Mouse (Mus musculus): ENCODE measurements around the gene Slc22a22. TPM values are rescaled to one million over a fixed set of nuclear protein-coding genes. Genes with fewer than 3 reads are reported as not detected.

Gene Slc22a22
- polyA plus RNA-seq (2014; fragmentation: Nextera tagmentation; extraction: Ambion mirVana) = not detected in 2 replicates

DNA sequence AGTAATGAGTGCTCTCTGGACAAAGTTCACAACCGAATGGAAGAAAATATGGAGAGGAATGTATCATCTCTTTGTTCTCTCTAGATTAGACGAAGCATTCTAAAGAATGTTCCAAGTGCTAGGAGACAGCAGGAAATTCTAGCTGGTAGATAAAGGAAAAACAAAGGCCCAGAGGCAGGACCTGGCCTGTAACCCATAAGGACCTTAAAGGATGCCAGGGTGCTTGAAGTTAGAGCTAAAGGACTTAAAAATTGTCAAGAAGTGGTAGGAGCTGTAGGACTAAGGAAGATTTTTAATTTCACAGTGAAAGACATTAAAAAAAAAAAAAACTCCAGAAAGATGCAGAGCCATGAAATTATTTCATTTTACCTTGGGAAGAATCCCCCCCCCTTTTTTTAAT lies at the start of gene Slc22a22:
Slc22a22 (minus strand) TSS at position 101 of the 400 bp plus-strand sequence.
- no peak within 1 kb of the TSS for H3K27ac ChIP-seq (ENCODE audit: low read depth, low read length)
- no peak within 1 kb of the TSS for H3K9ac ChIP-seq (ENCODE audit: low read length)
- no peaks in the 10 kb centered on the region for H3K4me1 ChIP-seq (ENCODE audit: control insufficient read depth, insufficient read depth, low read length)
- no peaks in the 10 kb centered on the region for H3K9me3 ChIP-seq (ENCODE audit: control insufficient read depth, low read length)
- no peaks in the 10 kb centered on the region for H3K36me3 ChIP-seq (ENCODE audit: control insufficient read depth, insufficient read depth, low read length)
- WGBS = 76% methylated on average over 2 of the region's 2 CpGs
- H3K4me2 ChIP-seq = no peak within 1 kb of the TSS
- H3K4me3 ChIP-seq (ENCODE audit: low read depth, low read length) = no peak within 1 kb of the TSS
- no peak for ATAC-seq (ENCODE audit: low FRiP score)
- no peaks in the 10 kb centered on the region for H3K27me3 ChIP-seq (ENCODE audit: control insufficient read depth, insufficient read depth, low read length)
- DNase-seq (ENCODE audit: low spot score, missing footprints) = no peak

DNA sequence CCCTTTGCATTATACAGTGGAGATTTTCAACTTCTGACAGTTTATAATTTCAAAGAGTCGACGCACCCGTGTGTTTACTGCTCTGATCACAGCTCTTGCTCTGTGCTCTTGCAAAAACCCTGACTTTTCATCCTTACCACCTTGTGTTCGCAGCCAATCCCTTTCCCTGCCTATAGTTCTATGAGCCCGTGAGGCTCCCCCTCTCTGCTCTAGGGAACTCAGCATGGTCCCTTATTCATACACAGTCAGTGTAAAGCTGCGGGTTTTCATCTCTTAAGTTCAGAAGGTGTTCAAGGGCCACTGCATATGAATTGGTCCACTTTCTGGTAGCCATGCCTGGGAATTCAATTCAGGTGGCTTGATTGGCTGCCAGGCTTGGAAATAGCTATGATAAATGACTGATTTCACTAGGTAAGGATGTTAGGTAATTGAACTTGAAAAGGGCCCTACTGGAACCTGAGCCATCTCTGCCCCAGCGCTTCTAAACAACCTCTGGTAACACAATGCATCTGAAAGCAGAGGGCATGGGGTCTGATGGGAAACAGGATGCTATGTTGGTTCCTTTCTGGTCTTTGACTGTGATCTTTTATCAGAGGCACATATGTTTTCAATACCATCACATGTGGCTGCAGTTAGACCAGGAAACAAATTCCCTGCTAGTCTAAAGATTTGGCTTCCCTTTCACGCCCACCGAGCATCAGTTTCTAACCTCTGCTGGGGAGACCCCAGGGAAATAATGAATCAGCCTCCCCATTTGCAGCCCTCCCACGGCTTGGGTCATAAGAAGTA lies 46.3 kb upstream of the Slc22a22 start:
- ATAC-seq (ENCODE audit: low FRiP score) (no peak), DNase-seq (ENCODE audit: low spot score, missing footprints) (no peak)
- Histone ChIP-seq H3K4me2 (no peak overlapping the region), H3K36me3 (ENCODE audit: control insufficient read depth, insufficient read depth, low read length) (no peaks in the 10 kb centered on the region), H3K27ac (ENCODE audit: low read depth, low read length) (no peak overlapping the region), H3K4me3 (ENCODE audit: low read depth, low read length) (no peak overlapping the region), H3K4me1 (ENCODE audit: control insufficient read depth, insufficient read depth, low read length) (peaks cover 2% of the 10 kb centered on the region; the same call in 1 of the 2 replicates), H3K27me3 (ENCODE audit: control insufficient read depth, insufficient read depth, low read length) (no peaks in the 10 kb centered on the region), H3K9me3 (ENCODE audit: control insufficient read depth, low read length) (no peaks in the 10 kb centered on the region), H3K9ac (ENCODE audit: low read length) (no peak overlapping the region)
- 64% methylated on average over 10 of the region's 10 CpGs for WGBS

DNA sequence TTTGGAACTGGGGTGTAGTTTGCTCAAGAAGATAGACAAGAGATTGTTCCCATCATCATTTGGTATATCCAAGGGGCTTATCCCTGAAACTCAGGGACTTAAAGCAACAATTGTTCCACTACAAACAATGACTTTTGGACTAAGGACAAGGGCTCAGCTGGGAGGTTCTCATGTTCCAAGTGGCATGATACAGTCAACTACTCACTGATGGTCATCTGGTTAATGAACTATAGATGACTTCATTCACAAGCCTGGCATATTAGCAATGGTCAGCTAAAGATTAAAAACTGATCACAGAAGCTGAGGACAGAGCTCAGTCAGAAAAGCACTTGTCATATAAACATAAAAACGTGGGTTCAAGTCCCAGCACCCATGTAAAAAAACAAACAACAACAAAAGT lies 44.7 kb upstream of the Slc22a22 start:
- Histone ChIP-seq H3K4me1 (ENCODE audit: control insufficient read depth, insufficient read depth, low read length) (peaks cover 2% of the 10 kb centered on the region; the same call in 1 of the 2 replicates), H3K4me2 (no peak overlapping the region), H3K27ac (ENCODE audit: low read depth, low read length) (no peak overlapping the region), H3K9ac (ENCODE audit: low read length) (no peak overlapping the region), H3K27me3 (ENCODE audit: control insufficient read depth, insufficient read depth, low read length) (no peaks in the 10 kb centered on the region), H3K9me3 (ENCODE audit: control insufficient read depth, low read length) (no peaks in the 10 kb centered on the region), H3K36me3 (ENCODE audit: control insufficient read depth, insufficient read depth, low read length) (no peaks in the 10 kb centered on the region), H3K4me3 (ENCODE audit: low read depth, low read length) (no peak overlapping the region)
- WGBS = 66% methylated on average over 1 of the region's 1 CpGs
- DNase-seq (ENCODE audit: low spot score, missing footprints) = no peak
- ATAC-seq (ENCODE audit: low FRiP score) = no peak

DNA sequence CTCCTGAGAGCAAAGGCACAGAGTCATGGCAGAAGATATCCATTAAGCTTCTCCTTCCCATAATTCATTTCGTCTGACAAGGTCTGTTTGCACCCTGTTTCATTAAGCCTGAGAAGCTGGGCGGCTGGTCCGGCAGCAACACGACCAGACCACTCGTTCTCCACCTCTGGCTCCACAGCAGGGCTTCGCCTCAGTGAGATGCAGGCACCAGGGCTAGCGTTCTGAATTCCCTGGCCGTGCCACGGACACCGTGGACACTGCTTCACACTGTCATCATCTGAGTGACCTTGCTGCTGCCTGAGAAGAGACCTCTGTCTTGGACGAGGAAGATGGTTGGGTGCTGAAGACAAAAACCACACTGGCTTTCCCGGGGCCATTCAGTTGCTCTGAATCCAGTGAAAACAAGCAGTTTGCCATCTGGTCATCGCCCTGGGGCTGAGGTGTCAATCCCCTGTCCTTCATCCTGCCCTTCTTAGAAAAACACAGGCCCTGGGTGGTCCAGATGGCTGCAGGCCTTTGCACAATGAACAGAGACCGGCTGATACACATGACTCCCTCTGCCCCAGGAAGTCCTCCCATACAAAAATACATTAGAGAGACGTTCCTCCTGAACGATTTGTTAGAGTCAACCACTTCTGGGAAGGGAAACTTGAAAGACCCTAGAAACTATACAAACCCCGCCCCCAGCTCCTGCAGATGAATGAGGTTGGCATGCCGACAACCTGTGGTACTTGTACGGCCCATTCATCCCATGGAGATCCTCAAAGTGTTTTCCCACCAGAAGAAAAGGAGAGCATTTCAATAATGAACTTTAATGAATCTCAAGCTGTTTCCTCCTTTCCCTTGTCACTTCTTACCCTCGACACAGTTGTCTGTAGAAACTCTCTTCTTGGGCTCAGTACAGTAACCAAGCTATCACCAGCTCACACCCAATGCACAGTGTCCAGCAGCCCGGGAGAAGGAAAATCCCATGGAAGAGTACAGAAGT lies 32.1 kb upstream of the Slc22a22 start:
- no peaks in the 10 kb centered on the region for H3K9me3 ChIP-seq (ENCODE audit: control insufficient read depth, low read length)
- ATAC-seq (ENCODE audit: low FRiP score) = peak; percentile 75
- H3K27me3 ChIP-seq (ENCODE audit: control insufficient read depth, insufficient read depth, low read length) = no peaks in the 10 kb centered on the region
- H3K4me2 ChIP-seq = no peak overlapping the region
- DNase-seq (ENCODE audit: low spot score, missing footprints) = peak; percentile 87
- no peak overlapping the region for H3K4me3 ChIP-seq (ENCODE audit: low read depth, low read length)
- 45% methylated on average over 21 of the region's 21 CpGs for WGBS
- no peaks in the 10 kb centered on the region for H3K36me3 ChIP-seq (ENCODE audit: control insufficient read depth, insufficient read depth, low read length)
- H3K4me1 ChIP-seq (ENCODE audit: control insufficient read depth, insufficient read depth, low read length) = 0 out of 2 replicates have a peak, but pooled peaks cover 3% of the 10 kb centered on the region
- no peak overlapping the region for H3K9ac ChIP-seq (ENCODE audit: low read length)
- H3K27ac ChIP-seq (ENCODE audit: low read depth, low read length) = no peak overlapping the region

DNA sequence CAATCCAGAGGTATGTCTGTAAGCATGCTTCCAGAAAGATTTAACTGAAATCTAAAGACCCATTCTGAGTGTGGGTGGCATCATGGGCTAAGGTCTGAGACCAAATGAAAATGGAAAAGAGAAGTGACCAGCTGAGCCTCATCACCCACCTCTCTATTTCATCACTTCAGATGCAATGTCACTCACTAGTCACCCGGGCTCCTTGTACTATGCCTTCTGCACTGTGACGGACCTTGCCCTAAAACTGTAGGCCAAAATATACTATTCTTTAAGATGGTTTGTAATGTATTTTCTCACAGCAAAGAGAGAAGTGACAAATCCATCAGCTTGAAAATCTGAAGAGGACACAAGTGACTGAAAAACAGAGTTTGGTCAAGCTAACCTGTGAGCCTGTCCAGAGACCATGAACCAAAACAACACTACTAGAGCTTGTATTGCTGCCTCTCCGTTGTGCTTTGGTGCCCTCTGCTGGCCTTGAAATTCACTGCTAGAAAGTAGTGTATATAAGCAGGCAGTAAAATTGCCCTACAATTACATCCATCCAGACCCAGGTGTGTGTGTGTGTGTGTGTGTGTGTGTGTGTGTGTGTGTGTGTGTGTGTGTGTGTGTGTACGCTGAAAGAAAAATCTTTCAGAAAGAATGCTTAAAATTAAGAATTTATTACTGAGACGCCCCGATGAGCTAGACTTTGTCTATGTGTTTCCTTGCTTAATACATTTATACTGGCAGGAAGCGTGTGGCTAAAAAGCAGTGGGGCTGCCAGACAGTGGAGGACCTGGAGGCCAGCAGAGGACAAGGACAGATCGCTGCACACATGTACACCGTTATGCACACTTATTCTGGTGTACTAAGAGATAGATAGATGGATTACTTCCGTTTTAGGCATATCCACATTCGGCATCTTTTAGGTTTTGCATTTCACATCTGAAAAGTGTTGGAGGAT lies 31.1 kb upstream of the Slc22a22 start:
- no peak overlapping the region for H3K9ac ChIP-seq (ENCODE audit: low read length)
- no peak overlapping the region for H3K4me3 ChIP-seq (ENCODE audit: low read depth, low read length)
- no peak overlapping the region for H3K27ac ChIP-seq (ENCODE audit: low read depth, low read length)
- no peaks in the 10 kb centered on the region for H3K36me3 ChIP-seq (ENCODE audit: control insufficient read depth, insufficient read depth, low read length)
- WGBS = 65% methylated on average over 11 of the region's 11 CpGs
- H3K4me2 ChIP-seq = no peak overlapping the region
- ATAC-seq (ENCODE audit: low FRiP score) (peak; percentile 85), DNase-seq (ENCODE audit: low spot score, missing footprints) (peak; percentile 98)
- no peaks in the 10 kb centered on the region for H3K27me3 ChIP-seq (ENCODE audit: control insufficient read depth, insufficient read depth, low read length)
- no peaks in the 10 kb centered on the region for H3K9me3 ChIP-seq (ENCODE audit: control insufficient read depth, low read length)
- H3K4me1 ChIP-seq (ENCODE audit: control insufficient read depth, insufficient read depth, low read length) = 0 out of 2 replicates have a peak, but pooled peaks cover 3% of the 10 kb centered on the region

DNA sequence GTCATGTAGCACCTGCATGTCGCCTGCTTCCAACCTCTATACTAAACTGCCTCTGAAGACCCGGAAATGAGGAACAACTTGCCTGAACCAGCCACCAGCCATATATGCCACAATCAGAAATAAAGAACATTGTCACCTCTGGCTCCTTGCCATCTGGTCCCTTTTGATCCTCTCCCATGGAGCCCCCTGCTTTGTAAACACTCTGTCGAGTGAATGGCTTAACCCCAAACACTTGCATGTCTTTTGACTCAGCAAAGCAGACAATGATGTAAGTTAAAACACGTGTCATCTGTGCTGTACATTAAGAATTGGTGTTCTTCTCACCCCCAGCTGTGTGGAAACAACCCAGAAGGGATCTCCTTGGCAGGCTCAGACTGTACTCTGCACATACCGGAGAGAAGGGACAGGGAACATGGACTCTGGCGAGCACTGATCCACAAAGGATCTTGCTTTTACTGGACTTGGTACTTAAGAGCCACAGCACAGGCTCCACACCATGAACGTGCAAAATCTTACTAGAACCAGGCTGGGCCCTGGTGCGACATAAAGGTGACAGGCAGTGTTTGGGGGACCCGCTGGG lies 26.8 kb upstream of the Slc22a22 start:
- no peak overlapping the region for H3K4me2 ChIP-seq
- no peak for ATAC-seq (ENCODE audit: low FRiP score)
- no peak overlapping the region for H3K9ac ChIP-seq (ENCODE audit: low read length)
- no peaks in the 10 kb centered on the region for H3K9me3 ChIP-seq (ENCODE audit: control insufficient read depth, low read length)
- no peak overlapping the region for H3K27ac ChIP-seq (ENCODE audit: low read depth, low read length)
- H3K4me3 ChIP-seq (ENCODE audit: low read depth, low read length) = no peak overlapping the region
- no peaks in the 10 kb centered on the region for H3K27me3 ChIP-seq (ENCODE audit: control insufficient read depth, insufficient read depth, low read length)
- WGBS = 64% methylated on average over 9 of the region's 9 CpGs
- 0 out of 2 replicates have a peak, but pooled peaks cover 1% of the 10 kb centered on the region for H3K4me1 ChIP-seq (ENCODE audit: control insufficient read depth, insufficient read depth, low read length)
- no peaks in the 10 kb centered on the region for H3K36me3 ChIP-seq (ENCODE audit: control insufficient read depth, insufficient read depth, low read length)
- DNase-seq (ENCODE audit: low spot score, missing footprints) = no peak

DNA sequence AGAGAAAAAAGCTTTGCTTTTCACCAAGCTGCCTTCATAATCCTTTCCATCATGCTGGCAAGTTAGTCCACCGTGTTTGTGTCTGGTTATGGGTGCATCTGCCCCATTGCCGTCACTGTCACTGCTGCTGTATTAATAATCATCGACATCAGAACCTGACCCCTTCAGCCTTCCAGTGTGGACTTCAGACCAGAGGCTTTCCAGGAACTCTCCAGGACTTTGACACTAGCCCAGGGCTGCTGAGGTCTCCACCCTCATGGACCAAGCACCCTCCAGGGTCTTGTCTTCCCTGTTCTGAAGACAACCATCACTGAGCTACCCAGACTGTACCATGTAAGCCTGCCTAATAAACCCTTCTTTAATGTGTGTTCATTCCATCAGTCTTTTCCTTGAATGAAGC lies 26.2 kb upstream of the Slc22a22 start:
- 90% methylated on average over 3 of the region's 3 CpGs for WGBS
- H3K27ac ChIP-seq (ENCODE audit: low read depth, low read length) = no peak overlapping the region
- no peak overlapping the region for H3K4me2 ChIP-seq
- H3K4me1 ChIP-seq (ENCODE audit: control insufficient read depth, insufficient read depth, low read length) = no peaks in the 10 kb centered on the region
- DNase-seq (ENCODE audit: low spot score, missing footprints) (no peak), ATAC-seq (ENCODE audit: low FRiP score) (no peak)
- H3K9ac ChIP-seq (ENCODE audit: low read length) = no peak overlapping the region
- no peaks in the 10 kb centered on the region for H3K27me3 ChIP-seq (ENCODE audit: control insufficient read depth, insufficient read depth, low read length)
- no peak overlapping the region for H3K4me3 ChIP-seq (ENCODE audit: low read depth, low read length)
- no peaks in the 10 kb centered on the region for H3K36me3 ChIP-seq (ENCODE audit: control insufficient read depth, insufficient read depth, low read length)
- H3K9me3 ChIP-seq (ENCODE audit: control insufficient read depth, low read length) = no peaks in the 10 kb centered on the region

DNA sequence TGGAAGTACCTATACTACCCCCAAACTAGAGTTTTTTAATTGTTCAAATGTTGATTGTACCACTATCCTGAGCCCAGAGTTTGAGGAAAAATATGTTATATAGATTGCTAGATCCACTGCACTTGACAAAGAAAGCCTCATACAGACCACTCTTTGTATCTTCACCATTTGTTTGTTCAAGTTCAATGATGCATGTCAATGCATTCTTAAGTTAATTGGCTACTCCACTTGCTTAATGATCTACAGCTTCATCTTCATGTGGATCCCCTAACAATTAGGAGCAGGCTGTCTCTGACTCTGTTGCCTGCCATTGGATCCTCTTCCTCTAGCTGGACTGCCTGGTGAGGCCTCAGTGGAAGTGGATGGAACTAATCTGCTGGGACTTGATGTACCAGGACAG lies 24.1 kb upstream of the Slc22a22 start:
- Histone ChIP-seq H3K4me2 (no peak overlapping the region), H3K4me3 (ENCODE audit: low read depth, low read length) (no peak overlapping the region), H3K27me3 (ENCODE audit: control insufficient read depth, insufficient read depth, low read length) (no peaks in the 10 kb centered on the region), H3K36me3 (ENCODE audit: control insufficient read depth, insufficient read depth, low read length) (no peaks in the 10 kb centered on the region), H3K27ac (ENCODE audit: low read depth, low read length) (no peak overlapping the region), H3K4me1 (ENCODE audit: control insufficient read depth, insufficient read depth, low read length) (no peaks in the 10 kb centered on the region), H3K9ac (ENCODE audit: low read length) (no peak overlapping the region), H3K9me3 (ENCODE audit: control insufficient read depth, low read length) (no peaks in the 10 kb centered on the region)
- DNase-seq (ENCODE audit: low spot score, missing footprints) (no peak), ATAC-seq (ENCODE audit: low FRiP score) (no peak)
